Mouse (Mus musculus): Measurements from ENCODE around the gene Foxp2.

Gene Foxp2

GRCm38 (mm10) chr6:15373621-15374020 lies 472.5 kb downstream of the Foxp2 start:
- no peak for DNase-seq (ENCODE audit: low spot score)

- DNase-seq (ENCODE audit: low spot score), result no peak
These were observed 477.1 kb downstream of the Foxp2 start for GRCm38 (mm10) chr6:15378261-15378660.

- DNase-seq (ENCODE audit: low spot score), result peak; percentile 76
These were observed 495.3 kb downstream of the Foxp2 start for GRCm38 (mm10) chr6:15396462-15396861.

- DNase-seq (ENCODE audit: low spot score), result peak; percentile 77
These were observed 496.3 kb downstream of the Foxp2 start for GRCm38 (mm10) chr6:15397485-15397884.

- no peak for DNase-seq (ENCODE audit: low spot score)
These were observed 500.0 kb downstream of the Foxp2 start for GRCm38 (mm10) chr6:15401138-15401537.

- no peak for DNase-seq (ENCODE audit: low spot score)
These were observed 500.9 kb downstream of the Foxp2 start for GRCm38 (mm10) chr6:15402026-15402425.

- DNase-seq (ENCODE audit: low spot score), result peak; percentile 64
These were observed 514.0 kb downstream of the Foxp2 start for GRCm38 (mm10) chr6:15415099-15415498.

- no peak for DNase-seq (ENCODE audit: low spot score)
These were observed 558.6 kb downstream of the Foxp2 start for GRCm38 (mm10) chr6:15459701-15460100.

GRCm38 (mm10) chr6:15463390-15463789 lies 562.2 kb downstream of the Foxp2 start:
- DNase-seq (ENCODE audit: low spot score), result no peak

- no peak for DNase-seq (ENCODE audit: low spot score)
These were observed 564.3 kb downstream of the Foxp2 start for GRCm38 (mm10) chr6:15465471-15465870.

- DNase-seq (ENCODE audit: low spot score), result no peak
These were observed 565.5 kb downstream of the Foxp2 start for GRCm38 (mm10) chr6:15466634-15467033.

- peak; percentile 38 for DNase-seq (ENCODE audit: low spot score)
These were observed 585.8 kb downstream of the Foxp2 start for GRCm38 (mm10) chr6:15486909-15487308.
